Mouse (Mus musculus) lung, adult 18-20 months (tissue): ENCODE measurements around the gene 4930469K13Rik.
A peak's percentile ranks its signal among the peaks of the same experiment; 100 is the strongest.

Experiments
- DNase-seq, 2 experiments: peaks; one replicate each; pipeline ENCODE4 v3.0.0; 2022; ENCODE audit warnings: mixed read lengths in 2 of 2

Gene 4930469K13Rik

GRCm38 (mm10) chr11:34035909-34036658 lies 62.3 kb downstream of the 4930469K13Rik start:
- DNase-seq: no peak

DNA sequence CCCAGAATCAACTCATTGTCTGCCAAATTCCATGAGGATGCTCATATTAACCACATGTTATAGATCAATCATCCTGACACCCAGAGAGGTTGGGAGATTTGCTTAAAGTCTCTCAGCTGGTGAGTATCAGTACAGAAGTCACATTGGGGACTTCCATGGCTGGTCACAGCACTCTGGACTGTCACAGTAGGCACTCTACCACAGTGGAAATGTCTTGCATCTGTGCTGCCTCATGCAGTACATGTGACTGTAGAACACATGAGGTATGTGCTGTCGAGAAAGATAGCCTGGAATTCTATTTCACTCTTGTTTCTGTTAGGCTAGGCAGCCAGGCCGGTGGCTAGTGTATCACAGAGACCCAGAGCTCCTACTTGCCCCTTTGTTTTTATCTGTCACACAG lies 63.6 kb downstream of the 4930469K13Rik start:
- DNase-seq: no peak

GRCm38 (mm10) chr11:34034008-34034505 lies 64.3 kb downstream of the 4930469K13Rik start:
- DNase-seq: no peak

DNA sequence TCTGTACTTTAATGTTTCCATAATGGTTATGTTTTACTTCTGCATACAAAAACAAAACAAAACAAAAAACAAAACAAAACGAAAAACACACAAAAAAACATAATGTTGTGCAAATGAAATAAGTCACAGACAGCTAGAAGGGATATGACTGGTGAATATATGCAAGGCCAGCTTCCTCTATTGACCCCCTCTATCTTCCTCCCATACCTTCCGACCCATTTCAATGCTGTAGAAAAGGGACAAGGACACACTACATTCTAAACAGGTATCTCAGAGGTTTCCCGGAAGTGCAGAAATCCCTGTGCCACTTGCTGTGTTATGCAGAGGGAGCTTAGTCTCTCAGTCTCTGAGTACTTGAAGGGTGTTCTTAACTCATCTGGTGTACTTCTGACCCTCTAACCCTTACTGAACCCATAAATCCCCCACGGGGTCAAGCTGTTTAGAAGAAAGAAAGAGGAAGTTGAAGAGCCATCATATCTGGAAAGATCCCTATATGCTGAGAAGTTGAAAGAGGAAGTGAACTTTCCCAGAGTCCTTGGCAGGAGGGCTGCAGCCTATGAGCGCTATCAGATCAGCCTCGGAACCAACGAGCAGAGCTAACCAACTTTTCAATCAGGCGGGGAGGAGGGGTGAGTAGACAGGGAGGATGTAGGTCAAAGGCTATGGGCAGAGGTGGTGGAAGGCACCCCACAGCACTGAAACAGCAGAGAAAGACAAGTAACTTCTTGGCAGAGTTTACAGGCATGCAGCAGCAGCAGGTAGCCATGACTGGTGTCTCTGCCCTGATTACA lies 67.1 kb downstream of the 4930469K13Rik start:
- peak; percentile 64 to 69 for DNase-seq

DNA sequence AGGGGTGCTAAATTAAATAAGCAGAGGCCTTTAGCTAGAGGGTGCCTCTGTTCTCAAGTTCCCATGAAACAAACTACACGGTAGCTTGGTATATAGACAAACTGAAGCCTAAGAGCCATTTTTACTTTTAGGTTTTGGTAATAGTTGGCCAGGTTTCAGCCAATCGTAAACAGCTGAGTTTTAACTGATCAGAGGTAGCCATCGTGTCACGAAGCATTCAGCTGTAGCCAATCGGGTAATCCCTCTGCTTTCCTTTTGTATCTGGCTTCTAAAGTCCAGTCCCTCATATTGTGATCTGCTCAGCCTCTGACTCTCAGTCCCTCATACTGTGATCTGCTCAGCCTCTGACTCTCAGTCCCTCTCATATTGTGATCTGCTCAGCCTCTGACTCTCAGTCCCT lies 68.7 kb downstream of the 4930469K13Rik start:
- DNase-seq: no peak

DNA sequence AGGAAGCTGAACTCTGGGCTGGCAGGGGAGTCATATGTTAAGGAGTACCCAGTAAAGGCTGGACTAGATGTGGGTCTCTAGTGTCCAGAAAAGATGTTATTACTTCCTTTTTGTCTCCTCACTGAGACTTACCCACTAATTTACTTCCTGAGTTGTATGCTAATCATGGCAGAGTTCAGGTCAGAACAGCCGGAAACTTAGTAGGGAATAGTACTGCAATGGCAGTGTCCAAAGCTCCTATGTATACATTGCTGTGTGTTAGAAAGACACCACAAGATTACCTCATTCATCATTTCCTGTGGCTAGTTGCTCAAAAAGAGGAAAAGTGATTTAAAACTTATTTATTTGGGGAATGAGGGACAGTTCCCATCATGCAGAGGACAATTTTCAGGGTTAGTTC lies 73.3 kb downstream of the 4930469K13Rik start:
- no peak for DNase-seq

DNA sequence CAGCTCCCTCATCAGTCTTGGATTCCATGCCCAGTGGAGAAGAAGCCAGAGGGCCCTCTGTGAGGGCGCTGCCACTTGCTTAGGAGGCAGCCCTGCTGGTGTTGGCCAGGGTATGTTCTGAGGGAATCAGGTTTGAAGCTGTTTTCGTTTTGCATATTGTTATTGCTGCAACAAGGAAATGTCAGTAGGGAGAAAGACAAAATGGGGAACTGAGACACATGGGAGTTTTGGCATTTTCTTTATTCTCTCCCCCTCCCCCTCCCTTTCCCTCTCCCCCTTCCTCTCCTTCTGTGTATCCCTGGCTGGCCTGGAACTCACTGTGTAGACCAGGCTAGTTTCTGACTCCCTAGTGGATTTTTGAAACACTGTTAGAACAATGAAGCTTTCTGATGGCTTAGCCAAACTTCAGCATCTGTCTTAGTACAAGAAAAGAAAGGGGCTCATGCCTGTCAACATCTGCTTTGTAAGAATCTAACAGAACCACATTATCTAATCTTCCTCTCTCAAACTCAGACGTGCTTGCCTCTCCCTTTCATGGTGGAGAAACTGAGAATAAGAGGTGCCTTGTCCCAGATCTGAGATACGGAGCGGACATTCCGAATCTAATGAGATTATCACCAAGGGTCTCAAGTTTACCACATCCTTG lies 86.2 kb downstream of the 4930469K13Rik start:
- no peak for DNase-seq

DNA sequence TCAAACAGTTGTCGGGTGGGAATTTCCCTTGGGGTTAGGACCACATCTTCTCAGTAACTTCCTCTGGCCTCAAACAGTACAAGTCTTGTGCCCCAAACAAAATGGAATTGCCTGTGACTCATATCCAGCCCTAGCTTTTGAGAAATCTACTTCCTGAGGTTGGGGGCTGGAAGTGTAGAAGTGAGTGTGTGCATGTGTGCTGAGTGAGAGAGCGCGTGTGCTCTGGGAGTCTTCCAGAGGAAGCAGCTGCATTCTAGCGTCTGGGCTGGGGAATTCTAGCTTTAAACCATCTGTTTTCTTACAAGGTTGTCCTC lies 87.5 kb downstream of the 4930469K13Rik start:
- DNase-seq: peak; percentile 21 to 22

DNA sequence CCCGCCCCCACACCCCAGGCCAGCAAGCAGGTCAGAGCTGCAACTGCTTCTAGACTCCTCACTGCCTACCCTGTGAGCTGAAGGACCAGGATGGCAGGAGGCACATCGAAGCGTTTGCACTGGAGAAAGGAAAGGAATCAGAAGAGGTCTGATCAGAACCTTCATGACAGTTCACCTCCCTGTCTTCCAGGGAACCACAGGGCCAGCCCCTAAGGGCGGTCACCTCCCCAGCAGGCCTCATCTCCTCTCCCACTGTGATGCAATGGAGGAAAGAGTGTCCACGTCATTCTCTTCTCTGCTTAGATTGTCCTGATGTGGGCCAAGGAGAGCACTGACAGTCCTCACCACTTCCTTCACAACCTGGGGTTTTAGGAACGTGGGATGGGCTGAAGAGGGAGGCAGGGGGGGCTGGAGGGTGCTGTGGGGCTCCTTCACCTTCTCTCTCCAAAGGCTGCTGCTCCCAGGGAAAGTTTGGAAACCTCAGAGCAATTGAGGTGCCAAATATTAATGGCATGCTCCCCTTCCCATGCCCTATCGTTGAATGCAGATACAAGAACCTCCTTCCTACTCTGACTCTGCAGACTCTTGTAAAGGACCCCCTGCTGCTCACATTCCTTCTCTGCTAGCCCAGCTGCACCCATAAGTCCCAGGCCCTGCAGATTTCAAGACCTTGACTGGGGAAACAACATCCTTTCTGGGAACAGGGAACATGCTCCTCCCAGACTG lies 88.1 kb downstream of the 4930469K13Rik start:
- DNase-seq: peak; percentile 20 to 49

- peak; percentile 36 to 40 for DNase-seq
These were observed 88.9 kb downstream of the 4930469K13Rik start for GRCm38 (mm10) chr11:34009316-34010087.

DNA sequence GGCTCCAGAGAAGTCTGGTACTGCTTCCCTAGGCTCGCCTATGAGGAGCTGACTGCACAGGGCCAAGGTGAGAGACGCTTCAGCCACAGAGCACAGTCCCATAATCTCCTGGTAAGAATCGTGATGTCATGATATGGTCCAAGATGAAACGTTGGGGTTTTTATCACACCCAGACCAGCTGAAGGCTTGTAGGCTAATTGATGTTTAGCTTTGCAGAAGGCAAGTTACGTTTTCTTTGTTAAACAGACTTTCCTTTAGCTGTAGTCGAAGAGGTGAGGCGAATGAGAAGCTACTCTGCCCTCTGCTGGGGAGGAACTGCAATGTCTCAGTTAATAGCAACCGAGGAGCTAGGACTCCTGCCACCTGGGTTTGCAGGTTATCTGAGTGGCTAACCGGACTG lies 89.7 kb downstream of the 4930469K13Rik start:
- peak; percentile 49 to 55 for DNase-seq

GRCm38 (mm10) chr11:34008214-34008613 lies 90.1 kb downstream of the 4930469K13Rik start:
- peak; percentile 21 to 31 for DNase-seq

- DNase-seq: no peak
These were observed 90.7 kb downstream of the 4930469K13Rik start for GRCm38 (mm10) chr11:34007616-34008015.

GRCm38 (mm10) chr11:34002593-34002965 lies 95.8 kb downstream of the 4930469K13Rik start:
- DNase-seq: no peak

GRCm38 (mm10) chr11:34001938-34002592 lies 96.3 kb downstream of the 4930469K13Rik start:
- DNase-seq: peak; percentile 24 to 27

GRCm38 (mm10) chr11:34000416-34000815 lies 97.9 kb downstream of the 4930469K13Rik start:
- no peak for DNase-seq

DNA sequence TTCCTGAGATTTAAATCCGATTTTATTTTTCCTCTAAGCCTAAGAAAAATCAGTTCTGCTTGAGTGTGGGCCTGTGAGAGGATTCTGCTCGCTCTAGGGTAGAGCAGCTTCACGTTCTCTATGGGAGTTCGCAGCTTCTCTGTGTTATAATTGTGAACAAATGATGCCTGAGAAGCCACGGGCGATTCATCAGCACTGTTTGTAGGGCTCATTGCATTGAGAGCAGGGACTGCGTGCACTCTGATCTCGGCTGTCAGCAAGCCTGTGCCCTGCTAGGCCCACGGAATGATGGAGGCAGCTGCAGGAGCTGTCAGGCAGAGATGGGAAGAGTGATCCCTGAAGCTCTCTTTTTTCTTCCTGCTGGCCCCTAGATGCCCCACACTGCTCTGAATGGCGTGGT lies 100.1 kb downstream of the 4930469K13Rik start:
- no peak for DNase-seq

GRCm38 (mm10) chr11:33993496-33993895 lies 104.9 kb downstream of the 4930469K13Rik start:
- DNase-seq: no peak

- no peak for DNase-seq
These were observed 105.4 kb downstream of the 4930469K13Rik start, which contains the start of gene Kcnip1 for GRCm38 (mm10) chr11:33992938-33993337. Gene Kcnip1 (minus strand): TSS chr11:33993152.

GRCm38 (mm10) chr11:33990002-33990401 lies 108.4 kb downstream of the 4930469K13Rik start:
- DNase-seq: no peak

- DNase-seq: no peak
These were observed 111.8 kb downstream of the 4930469K13Rik start for GRCm38 (mm10) chr11:33986525-33986924.
